Mouse (Mus musculus) megakaryocyte, embryonic 14.5 days (primary cell): ENCODE measurements around the gene Heg1. TPM values are rescaled to one million over a fixed set of nuclear protein-coding genes. Genes with fewer than 3 reads are reported as not detected.
A peak's percentile ranks its signal among the peaks of the same experiment; 100 is the strongest.

Source experiments
- H3K27me3 ChIP-seq: replicated peaks from 2 replicates; pipeline ENCODE3; 2012; ENCODE audit warnings: inconsistent platforms
- H3K36me3 ChIP-seq: replicated peaks from 2 replicates; pipeline ENCODE3; 2012; ENCODE audit warnings: low read length, inconsistent platforms, mixed read lengths
- H3K4me1 ChIP-seq: 2 replicates; pipeline ENCODE4 v1.6.1; 2012; ENCODE audit warnings: inconsistent platforms
- H3K4me3 ChIP-seq: replicated peaks from 2 replicates; pipeline ENCODE3; 2012; ENCODE audit warnings: moderate library complexity, mild to moderate bottlenecking, inconsistent platforms
- H3K9me3 ChIP-seq: 2 replicates; pipeline ENCODE4 v1.6.1; 2012; ENCODE audit warnings: inconsistent platforms
- FLI1 ChIP-seq: IDR thresholded peaks from 2 replicates; pipeline ENCODE4 v1.6.1; 2012; ENCODE audit warnings: low read length, inconsistent platforms, mixed read lengths
- GATA1 ChIP-seq: IDR thresholded peaks from 3 replicates; pipeline ENCODE4 v1.6.1; 2012; ENCODE audit warnings: mixed read lengths, low read length, inconsistent platforms, borderline replicate concordance
- polyA plus RNA-seq: library from polyadenylated mRNA; stranded (reverse); fragments of >175 nt; gene quantifications from 2 replicates; pipeline ENCODE4 v1.2.3, GENCODE M21; 2012; ENCODE audit warnings: low replicate concordance; ENCODE audit not compliant: insufficient read depth

Heg1 gene
- polyA plus RNA-seq, 1 experiment, result 0.86 TPM

DNA sequence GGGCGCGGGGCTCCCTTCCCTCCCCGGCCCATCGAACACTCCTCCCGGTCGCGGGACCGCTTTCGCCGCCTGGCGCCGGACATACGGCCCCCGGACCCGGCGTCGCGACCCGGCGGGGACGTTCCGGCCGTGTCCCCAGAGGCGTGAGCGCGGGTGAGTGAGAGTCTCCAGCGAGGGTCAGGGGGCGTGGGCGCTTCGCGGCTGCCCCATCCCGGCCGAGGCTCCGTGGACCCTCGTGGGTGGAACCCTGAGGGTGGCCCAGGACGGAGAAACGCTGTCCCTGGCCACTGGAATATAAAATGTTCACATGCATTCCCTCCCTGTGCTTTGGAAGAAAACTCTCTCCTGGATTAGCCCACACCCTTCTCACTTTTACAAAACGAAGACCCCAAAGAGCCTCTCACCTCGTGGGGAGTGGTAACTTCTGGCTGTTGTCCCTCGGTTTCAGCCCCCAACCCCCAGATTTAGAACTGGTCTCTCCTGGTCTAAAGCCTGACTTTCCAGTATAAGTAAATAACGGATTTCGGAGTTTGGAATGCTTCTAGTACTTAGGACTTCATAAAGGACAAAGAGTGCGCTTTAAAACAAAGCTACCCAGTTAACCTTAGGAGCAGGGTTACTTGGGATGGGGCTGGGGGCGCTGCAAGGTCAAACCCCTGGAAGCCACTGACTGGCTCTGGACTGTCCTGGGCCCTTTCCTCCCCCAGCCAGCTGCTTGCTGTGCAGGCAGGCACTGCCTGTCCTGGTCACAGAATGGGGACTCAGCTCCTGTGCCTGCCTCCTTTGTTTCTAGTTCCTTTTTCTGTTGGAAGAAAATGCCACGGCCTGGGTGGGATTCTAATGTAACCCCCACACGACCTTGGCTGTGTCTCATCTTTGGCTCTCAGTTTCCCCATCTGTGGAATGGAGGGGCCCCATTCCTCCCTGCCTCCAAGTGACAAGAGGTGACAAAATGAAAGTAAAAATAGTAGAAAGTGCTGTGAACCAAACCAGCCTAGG lies 832 bp downstream of the Heg1 start:
- Histone ChIP-seq H3K9me3 (peaks cover 5% of the 10 kb centered on the region), H3K27me3 (peaks cover 62% of the 10 kb centered on the region), H3K4me1 (peaks cover 50% of the 10 kb centered on the region), H3K36me3 (no peaks in the 10 kb centered on the region), H3K4me3 (peak overlapping the region; percentile 92)
- TF ChIP-seq FLI1, result no peak
- no peak for TF ChIP-seq GATA1

DNA sequence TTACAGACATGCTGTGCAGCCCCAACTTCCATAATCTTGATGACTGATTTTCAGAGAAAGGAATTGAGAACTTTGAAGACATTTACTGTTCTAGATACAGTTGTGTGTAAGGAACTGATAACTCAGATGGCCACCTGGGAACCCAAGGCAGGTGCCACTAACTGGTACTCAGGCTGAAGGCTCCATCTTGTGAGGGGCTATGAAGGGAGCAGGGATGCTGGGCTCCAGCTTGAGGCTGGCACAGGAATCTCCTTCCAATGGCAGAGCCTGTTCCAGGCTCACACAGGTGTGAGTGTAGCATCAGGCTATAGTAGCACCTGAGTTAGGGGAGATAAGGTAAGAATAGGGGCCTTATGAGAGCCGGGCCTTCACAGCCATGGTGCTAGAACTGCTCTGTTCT lies 1.9 kb downstream of the Heg1 start:
- peaks cover 5% of the 10 kb centered on the region for H3K9me3 ChIP-seq
- peaks cover 54% of the 10 kb centered on the region for H3K4me1 ChIP-seq
- peaks cover 53% of the 10 kb centered on the region for H3K27me3 ChIP-seq
- H3K4me3 ChIP-seq, result no peak overlapping the region
- no peaks in the 10 kb centered on the region for H3K36me3 ChIP-seq
- no peak for TF ChIP-seq GATA1
- no peak for TF ChIP-seq FLI1

DNA sequence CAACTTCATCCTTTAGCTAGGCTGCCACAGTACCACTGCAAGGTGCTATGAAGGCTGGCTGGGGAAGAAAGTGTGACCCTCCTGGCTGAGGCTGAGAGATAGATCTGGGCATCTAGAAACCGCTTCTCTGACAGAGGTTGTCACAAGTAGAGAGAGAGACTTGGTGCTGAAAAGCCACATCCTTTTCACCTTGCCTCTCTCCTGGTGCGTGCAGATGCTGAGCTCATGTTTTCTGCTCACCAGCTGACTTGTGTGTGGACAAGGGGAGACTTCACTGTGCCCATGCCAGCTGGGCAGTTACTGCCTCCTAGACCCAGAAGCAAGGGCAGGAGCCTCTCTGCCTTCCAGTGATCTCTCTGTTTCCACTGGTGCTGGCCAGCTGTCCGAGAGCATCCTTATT lies 3.6 kb downstream of the Heg1 start:
- TF ChIP-seq GATA1, result no peak
- TF ChIP-seq FLI1, result no peak
- no peaks in the 10 kb centered on the region for H3K36me3 ChIP-seq
- H3K4me3 ChIP-seq, result no peak overlapping the region
- H3K27me3 ChIP-seq, result peaks cover 52% of the 10 kb centered on the region
- H3K4me1 ChIP-seq, result peaks cover 65% of the 10 kb centered on the region
- no peaks in the 10 kb centered on the region for H3K9me3 ChIP-seq

DNA sequence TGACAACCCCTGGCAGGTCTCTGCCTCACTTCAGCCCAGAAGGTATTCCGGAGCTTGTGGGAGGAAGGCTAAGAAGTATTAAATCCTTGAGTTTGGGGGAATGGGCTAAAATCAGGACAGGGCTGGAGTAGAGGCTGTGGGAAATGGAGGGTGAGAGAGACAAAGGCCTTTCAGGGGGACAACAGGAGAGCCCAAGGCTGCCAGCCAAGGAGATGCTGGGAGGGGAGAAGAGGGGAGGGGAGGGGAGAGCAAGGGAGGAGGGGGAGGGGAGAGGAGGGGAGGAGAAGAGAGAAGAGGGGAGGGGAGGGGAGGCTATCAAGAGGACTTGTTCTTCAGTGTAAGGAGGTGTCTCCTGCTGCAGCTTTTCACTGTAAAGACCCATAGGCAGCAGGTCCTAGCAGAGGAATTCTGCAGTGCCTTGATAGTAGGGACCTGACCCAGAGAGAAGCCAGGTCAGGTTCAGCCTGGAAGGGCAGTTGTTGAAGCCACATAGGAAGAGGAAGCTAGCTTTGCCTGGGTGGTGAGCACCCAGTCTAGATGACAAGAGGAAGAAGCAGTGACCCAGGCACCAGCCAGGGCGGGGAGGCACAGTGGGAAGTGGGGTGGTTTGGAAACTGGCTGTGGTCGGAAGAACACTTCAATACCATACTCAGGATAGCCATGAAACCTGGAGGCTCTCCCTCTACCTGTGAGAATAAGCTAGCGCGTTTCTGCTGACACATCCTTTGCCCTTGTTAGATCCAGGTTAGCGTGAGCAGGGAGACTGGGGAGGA lies 7.0 kb downstream of the Heg1 start:
- peaks cover 46% of the 10 kb centered on the region for H3K4me1 ChIP-seq
- no peaks in the 10 kb centered on the region for H3K9me3 ChIP-seq
- H3K27me3 ChIP-seq, result peaks cover 36% of the 10 kb centered on the region
- peak overlapping the region; percentile 52 for H3K4me3 ChIP-seq
- no peak for TF ChIP-seq GATA1
- no peak for TF ChIP-seq FLI1
- H3K36me3 ChIP-seq, result no peaks in the 10 kb centered on the region

DNA sequence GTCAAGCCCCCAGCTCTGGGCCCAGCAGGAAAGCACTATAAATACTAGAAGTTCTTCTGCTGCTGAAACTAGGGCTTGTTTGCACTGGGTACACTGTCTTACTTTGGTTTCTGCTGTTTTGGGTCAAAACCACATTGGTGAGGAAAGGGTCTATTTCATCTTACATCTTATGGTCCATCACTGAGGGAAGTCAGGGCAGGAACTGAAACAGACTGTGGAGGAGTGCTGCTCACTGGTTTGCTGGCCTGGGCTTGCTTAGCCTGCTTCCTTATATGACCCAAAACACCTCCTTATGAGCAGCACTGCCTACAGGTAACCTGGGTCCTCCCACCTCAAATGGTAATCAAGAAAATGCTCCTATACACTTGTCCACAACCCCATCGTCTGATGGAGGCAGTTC lies 9.4 kb downstream of the Heg1 start:
- TF ChIP-seq FLI1, result no peak
- H3K36me3 ChIP-seq, result no peaks in the 10 kb centered on the region
- H3K9me3 ChIP-seq, result no peaks in the 10 kb centered on the region
- H3K4me3 ChIP-seq, result no peak overlapping the region
- H3K27me3 ChIP-seq, result peaks cover 30% of the 10 kb centered on the region
- H3K4me1 ChIP-seq, result peaks cover 30% of the 10 kb centered on the region

DNA sequence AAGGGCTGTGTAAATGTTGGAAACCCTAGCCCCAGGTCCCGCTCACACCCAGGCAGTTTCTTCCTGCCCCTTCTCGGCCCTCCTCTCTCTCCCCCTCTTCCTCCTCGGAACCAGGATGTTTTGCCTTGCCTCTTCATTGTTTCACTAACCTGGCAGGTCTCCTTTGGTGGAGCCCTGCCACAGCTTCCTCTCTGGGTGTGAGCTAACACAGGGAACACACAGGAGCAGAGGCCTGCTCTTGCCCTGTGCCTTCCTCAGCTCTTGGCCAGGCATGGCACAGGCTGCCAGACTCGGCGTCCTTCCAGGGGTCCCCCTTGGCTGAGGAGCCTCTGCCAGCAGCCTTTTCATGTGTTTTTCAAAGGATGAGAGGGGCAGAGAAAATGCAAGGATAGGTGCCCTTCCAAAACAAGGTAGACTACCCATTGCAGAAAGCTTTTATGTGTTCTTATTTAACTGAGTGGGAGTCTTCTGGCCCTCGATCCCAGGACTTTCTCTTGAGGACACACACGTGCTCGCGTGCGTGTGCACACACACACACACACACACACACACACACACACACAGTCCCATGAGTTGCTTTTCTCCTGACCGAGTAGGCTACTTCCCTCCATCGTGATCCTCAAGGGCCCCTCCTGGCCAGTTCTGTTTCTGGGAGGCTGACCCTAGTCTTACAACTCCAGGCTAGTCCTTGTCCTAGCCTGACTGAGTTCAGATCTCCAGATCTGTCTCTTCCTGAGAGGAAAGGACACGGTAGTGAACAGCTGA lies 12.8 kb downstream of the Heg1 start:
- Histone ChIP-seq H3K4me3 (no peak overlapping the region), H3K36me3 (no peaks in the 10 kb centered on the region), H3K27me3 (peaks cover 40% of the 10 kb centered on the region), H3K9me3 (no peaks in the 10 kb centered on the region), H3K4me1 (peaks cover 15% of the 10 kb centered on the region)
- no peak for TF ChIP-seq GATA1
- no peak for TF ChIP-seq FLI1

DNA sequence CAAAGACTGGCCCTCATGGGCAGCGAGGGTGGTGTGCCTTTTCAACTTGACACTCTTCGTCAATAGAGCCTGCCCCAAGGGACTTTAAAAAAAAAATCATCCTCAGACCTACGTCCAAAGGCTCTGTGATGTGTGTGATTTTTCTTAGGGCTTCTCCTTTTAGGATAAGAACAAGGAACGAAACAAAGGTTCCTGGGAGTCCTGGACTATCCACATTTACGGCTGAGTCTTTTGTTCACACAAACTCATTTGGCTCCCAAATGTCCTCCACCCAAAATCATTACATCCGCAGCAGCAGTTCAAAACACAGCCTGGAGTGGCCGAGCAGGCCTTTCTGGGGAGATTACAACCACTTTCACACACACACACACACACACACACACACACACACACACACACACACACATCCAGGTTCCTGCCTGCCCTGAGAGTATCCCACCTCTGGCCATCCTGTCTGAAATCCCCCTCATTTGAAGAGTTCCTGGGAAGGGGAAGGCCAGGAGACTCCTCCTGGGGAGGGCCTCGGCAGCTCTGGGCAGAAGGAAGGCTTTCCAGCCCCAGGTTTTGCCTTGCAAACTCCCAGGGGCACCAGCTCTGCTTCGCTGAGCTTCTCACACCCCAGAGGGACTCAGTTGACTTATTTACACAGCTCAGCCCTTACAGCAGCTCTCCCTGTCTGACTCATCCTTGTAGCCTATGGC lies 13.6 kb downstream of the Heg1 start:
- no peak for TF ChIP-seq FLI1
- Histone ChIP-seq H3K4me1 (peaks cover 9% of the 10 kb centered on the region), H3K4me3 (no peak overlapping the region), H3K27me3 (peaks cover 35% of the 10 kb centered on the region), H3K36me3 (no peaks in the 10 kb centered on the region), H3K9me3 (no peaks in the 10 kb centered on the region)

DNA sequence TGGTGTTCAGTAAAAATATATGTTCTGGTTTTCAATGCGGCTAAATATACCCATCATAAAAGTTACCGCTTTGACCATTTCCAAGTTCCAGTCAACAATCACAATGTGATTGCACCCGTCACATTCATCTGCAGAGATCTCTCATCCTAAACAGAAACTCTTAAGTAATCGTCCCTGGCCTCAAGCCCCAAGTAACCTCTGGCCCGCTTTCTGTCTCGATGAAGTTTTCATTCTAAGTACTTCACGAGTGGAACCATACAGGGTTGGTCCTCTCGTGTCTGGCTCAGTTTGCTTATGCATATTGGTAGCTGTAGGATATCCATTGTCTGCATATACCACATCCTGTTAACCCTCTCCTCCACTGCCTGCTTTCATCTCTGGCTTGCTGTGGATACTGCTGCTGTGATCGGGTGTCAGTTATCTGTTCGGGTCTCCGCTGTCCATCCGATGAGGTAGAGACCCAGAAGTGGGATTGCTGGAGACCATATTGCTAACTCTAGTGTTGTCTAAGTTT lies 14.2 kb downstream of the Heg1 start:
- Histone ChIP-seq H3K9me3 (no peaks in the 10 kb centered on the region), H3K36me3 (no peaks in the 10 kb centered on the region), H3K4me1 (peaks cover 9% of the 10 kb centered on the region), H3K27me3 (peaks cover 32% of the 10 kb centered on the region), H3K4me3 (no peak overlapping the region)
- TF ChIP-seq GATA1, result no peak
- no peak for TF ChIP-seq FLI1

DNA sequence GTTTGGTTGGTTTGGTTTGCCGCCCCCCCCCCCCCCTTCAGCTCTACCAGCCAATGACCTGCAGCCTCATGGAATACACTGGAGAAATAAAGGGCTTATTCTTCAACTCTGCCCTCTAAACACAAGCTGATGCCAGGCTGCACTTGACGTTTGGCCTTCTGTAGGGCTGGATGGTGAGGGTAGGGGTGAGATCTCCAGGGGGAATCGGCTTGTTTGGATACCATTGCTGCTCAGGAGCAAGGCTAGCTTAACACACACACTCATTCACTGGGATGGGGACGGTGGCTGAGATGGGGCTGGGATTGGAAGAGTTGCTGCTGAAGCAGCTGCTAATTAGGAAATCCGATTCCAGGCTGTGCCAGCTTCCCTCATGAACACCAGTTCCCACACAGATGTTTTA lies 16.4 kb downstream of the Heg1 start:
- no peak for TF ChIP-seq FLI1
- TF ChIP-seq GATA1, result no peak
- H3K36me3 ChIP-seq, result no peaks in the 10 kb centered on the region
- peaks cover 38% of the 10 kb centered on the region for H3K27me3 ChIP-seq
- H3K9me3 ChIP-seq, result no peaks in the 10 kb centered on the region
- H3K4me3 ChIP-seq, result no peak overlapping the region
- H3K4me1 ChIP-seq, result peaks cover 10% of the 10 kb centered on the region
